Mouse (Mus musculus): ENCODE measurements around the gene Ablim1.

Gene Ablim1

GRCm38 (mm10) chr19:56984229-56984628 lies 330.5 kb downstream of the Ablim1 start:
- DNase-seq (ENCODE audit: low spot score in 2 of 2) = peak in 1 of 2 experiments; percentile 34

- DNase-seq (ENCODE audit: low spot score in 2 of 2) = no peak
Observed at GRCm38 (mm10) chr19:56983757-56984156, 331.0 kb downstream of the Ablim1 start.

Data from heart, adult 9 months (tissue).